Mouse (Mus musculus): ENCODE data around the gene Sfi1. TPM values are rescaled to one million over a fixed set of nuclear protein-coding genes. Genes with fewer than 3 reads are reported as not detected.
"Not testable (repeated sequence)": the region's sequence is repeated elsewhere in the genome, so short reads cannot be mapped to it uniquely, and the experiment has no call there.

Sfi1 gene
- polyA plus RNA-seq, 1 experiment from 2014 or later, result 9.9 TPM

DNA sequence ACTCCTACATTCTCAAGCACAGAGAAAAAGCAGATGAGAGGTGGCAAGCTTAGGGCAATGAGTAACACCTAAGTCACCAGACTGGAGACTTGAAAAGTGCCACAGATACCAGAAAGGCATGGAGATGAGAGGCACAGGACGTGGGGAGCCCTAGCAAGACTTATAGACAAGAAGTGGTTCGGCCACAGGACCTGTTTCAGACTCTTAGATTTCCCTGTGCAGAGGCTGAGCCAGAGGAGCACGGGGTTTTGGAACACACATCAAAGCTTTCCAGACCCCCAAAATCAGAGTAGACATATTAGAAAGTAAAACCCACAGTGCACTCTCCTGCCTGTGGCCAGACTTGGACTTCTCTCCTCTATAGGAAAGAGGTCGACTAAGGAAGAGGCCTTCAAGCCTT lies 12.0 kb downstream of the Sfi1 start:
- not testable (repeated sequence) for H3K4me3 ChIP-seq (ENCODE audit: low read depth, low read length); H3K27ac ChIP-seq (replicated peaks; ENCODE audit: low read depth, low read length); ATAC-seq (ENCODE audit: insufficient number of reproducible peaks, low FRiP score, low TSS enrichment, low read depth); H3K4me2 ChIP-seq (ENCODE audit: low read depth, severe bottlenecking); H3K27me3 ChIP-seq (ENCODE audit: control insufficient read depth, insufficient read depth, low read length); H3K4me1 ChIP-seq (ENCODE audit: control insufficient read depth, insufficient read depth, low read length); H3K9ac ChIP-seq (ENCODE audit: low read length); H3K9me3 ChIP-seq (ENCODE audit: control insufficient read depth, low read length); H3K36me3 ChIP-seq (ENCODE audit: control insufficient read depth, insufficient read depth, low read length)
- peak; percentile 58 for DNase-seq (ENCODE audit: low spot score)
- 68% methylated on average over 4 of the region's 4 CpGs for WGBS

DNA sequence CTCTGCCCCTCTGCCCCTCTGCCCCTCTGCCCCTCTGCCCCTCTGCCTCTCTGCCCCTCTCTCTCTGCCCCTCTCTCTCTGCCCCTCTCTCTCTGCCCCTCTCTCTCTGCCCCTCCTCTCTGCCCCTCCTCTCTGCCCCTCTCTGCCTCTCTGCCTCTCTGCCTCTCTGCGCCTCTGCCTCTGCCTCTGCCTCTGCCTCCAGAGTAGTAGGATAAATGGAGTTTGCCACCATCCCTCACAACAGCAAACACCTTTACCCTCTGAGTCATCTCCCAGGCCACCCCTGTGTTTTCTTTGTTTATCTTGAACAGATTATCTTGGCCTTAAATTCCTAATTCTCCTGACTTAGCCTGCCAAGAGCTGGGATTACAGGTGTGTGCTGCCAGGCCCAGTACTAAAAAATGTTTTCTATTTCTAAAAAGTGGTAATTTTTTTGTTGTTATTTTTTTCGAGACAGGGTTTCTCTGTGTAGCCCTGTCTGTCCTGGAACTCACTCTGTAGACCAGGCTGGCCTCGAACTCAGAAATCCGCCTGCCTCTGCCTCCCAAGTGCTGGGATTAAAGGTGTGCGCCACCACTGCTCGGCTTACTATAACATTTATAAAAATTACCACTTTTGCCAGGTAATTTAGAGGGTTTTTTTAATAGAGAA lies 12.6 kb downstream of the Sfi1 start:
- not testable (repeated sequence) for H3K27me3 ChIP-seq (ENCODE audit: control insufficient read depth, insufficient read depth, low read length); H3K9me3 ChIP-seq (ENCODE audit: control insufficient read depth, low read length); H3K4me1 ChIP-seq (ENCODE audit: control insufficient read depth, insufficient read depth, low read length); ATAC-seq (ENCODE audit: insufficient number of reproducible peaks, low FRiP score, low TSS enrichment, low read depth); H3K4me3 ChIP-seq (ENCODE audit: low read depth, low read length); DNase-seq (ENCODE audit: low spot score); H3K27ac ChIP-seq (replicated peaks; ENCODE audit: low read depth, low read length); H3K9ac ChIP-seq (ENCODE audit: low read length); H3K36me3 ChIP-seq (ENCODE audit: control insufficient read depth, insufficient read depth, low read length); H3K4me2 ChIP-seq (ENCODE audit: low read depth, severe bottlenecking)
- WGBS, result 73% methylated on average over 6 of the region's 6 CpGs

DNA sequence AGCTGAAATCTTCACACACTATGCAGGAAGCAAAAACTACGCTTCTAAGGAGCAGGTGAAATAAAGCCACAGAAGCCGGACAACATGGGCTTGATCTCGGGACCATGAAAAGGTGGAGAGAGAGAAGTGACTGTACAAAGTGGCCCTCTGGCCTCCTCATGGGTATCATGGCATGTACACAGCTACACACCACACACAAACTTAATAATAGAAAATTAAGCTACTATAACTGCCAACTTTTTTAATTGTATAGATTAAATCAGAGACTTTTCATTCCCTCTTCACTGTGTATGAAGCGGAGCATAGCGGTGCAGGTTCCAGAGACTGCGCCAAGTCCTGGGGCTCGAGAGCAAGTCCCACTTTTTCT lies 13.6 kb downstream of the Sfi1 start:
- not testable (repeated sequence) for ATAC-seq (ENCODE audit: insufficient number of reproducible peaks, low FRiP score, low TSS enrichment, low read depth)

DNA sequence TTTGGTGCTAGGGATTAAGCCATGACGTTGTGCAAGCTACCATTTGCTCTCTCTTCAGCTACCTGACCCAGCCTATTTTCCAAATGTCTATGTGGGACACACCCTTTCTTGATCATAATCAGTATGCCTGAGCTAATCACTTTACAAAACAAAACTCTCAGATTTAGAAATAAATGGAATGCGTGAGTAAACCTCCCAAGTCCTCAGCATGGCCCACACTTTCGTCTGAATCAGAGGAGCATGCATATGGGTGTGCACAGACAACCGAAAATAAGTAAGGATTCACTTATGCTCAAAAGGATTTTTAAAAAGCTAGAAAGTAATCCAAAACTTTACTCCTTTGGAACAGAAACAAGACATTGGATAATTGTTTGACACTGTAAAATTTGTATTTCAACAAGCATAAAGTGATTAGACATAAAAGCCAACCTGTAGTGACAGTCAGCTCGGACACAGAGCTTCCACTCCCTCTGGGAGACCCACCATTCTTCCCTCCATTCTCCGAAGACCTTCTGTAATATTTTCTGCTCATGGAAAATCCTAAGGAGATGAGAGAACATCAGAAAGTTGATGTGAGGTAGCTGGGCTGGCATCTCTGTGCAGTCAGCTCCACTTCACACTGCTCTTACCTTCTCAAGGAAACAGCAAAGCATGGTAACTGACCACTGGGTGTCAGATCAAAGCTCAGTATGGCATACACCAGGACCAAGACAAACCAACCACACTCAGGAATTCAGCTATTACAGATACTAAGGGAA lies 14.1 kb downstream of the Sfi1 start:
- not testable (repeated sequence) for H3K27me3 ChIP-seq (ENCODE audit: control insufficient read depth, insufficient read depth, low read length); H3K4me1 ChIP-seq (ENCODE audit: control insufficient read depth, insufficient read depth, low read length); H3K4me2 ChIP-seq (ENCODE audit: low read depth, severe bottlenecking); H3K9ac ChIP-seq (ENCODE audit: low read length); H3K9me3 ChIP-seq (ENCODE audit: control insufficient read depth, low read length); ATAC-seq (ENCODE audit: insufficient number of reproducible peaks, low FRiP score, low TSS enrichment, low read depth); H3K4me3 ChIP-seq (ENCODE audit: low read depth, low read length); H3K27ac ChIP-seq (replicated peaks; ENCODE audit: low read depth, low read length); H3K36me3 ChIP-seq (ENCODE audit: control insufficient read depth, insufficient read depth, low read length)
- 89% methylated on average over 6 of the region's 6 CpGs for WGBS
- peak; percentile 25 for DNase-seq (ENCODE audit: low spot score)

More for the DNA sequence above, 13.6 kb downstream of the Sfi1 start:
- not testable (repeated sequence) for H3K9me3 ChIP-seq (ENCODE audit: control insufficient read depth, low read length); H3K4me1 ChIP-seq (ENCODE audit: control insufficient read depth, insufficient read depth, low read length); H3K27ac ChIP-seq (replicated peaks; ENCODE audit: low read depth, low read length); H3K9ac ChIP-seq (ENCODE audit: low read length); H3K36me3 ChIP-seq (ENCODE audit: control insufficient read depth, insufficient read depth, low read length); H3K4me2 ChIP-seq (ENCODE audit: low read depth, severe bottlenecking); H3K27me3 ChIP-seq (ENCODE audit: control insufficient read depth, insufficient read depth, low read length); DNase-seq (ENCODE audit: low spot score); H3K4me3 ChIP-seq (ENCODE audit: low read depth, low read length)
- WGBS, result 91% methylated on average over 7 of the region's 7 CpGs

DNA sequence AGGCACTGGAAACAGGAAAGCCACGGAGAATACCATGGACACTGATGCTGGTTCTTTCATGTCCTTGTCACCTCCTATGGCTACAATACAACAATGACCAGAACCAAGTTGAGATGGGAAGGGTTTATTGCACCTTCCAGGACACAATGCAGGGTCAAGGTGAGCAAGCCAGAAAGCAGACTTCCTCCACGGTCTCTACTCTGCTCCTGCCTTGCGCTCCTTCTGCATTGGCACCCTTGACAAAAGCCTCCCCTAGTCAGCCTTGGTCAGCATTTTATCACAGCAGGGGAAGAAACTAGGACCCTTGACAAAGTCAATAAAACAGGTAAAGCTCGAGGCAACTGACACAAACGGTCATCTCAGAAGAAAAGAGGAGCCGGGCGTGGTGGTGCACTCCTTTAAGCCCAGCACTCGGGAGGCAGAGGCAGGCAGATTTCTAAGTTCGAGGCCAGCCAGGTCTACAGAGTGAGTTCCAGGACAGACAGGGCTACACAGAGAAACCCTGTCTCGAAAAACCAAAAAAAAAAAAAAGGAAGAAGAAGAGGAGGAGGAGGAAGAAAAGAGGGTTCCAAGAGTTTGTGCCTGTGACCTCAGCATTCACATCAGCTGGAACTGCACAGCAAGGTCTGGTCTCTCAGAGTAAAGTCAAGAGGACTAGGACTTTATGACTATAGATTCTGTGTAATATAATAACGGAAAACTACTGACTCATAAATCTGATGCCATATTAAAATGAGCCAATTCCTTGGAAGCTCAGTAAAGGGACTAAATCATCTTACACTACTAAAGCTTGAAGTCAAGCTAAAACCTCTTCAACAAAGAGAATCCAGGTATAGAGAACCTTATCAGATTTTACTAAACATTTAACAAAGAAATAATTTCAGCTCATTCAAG lies 19.6 kb downstream of the Sfi1 start:
- H3K9ac ChIP-seq (ENCODE audit: low read length); H3K4me1 ChIP-seq (ENCODE audit: control insufficient read depth, insufficient read depth, low read length); H3K4me2 ChIP-seq (ENCODE audit: low read depth, severe bottlenecking); H3K27ac ChIP-seq (replicated peaks; ENCODE audit: low read depth, low read length); H3K4me3 ChIP-seq (ENCODE audit: low read depth, low read length); H3K27me3 ChIP-seq (ENCODE audit: control insufficient read depth, insufficient read depth, low read length); H3K36me3 ChIP-seq (ENCODE audit: control insufficient read depth, insufficient read depth, low read length); H3K9me3 ChIP-seq (ENCODE audit: control insufficient read depth, low read length): not testable (repeated sequence)
- WGBS, result 81% methylated on average over 11 of the region's 11 CpGs
- DNase-seq (ENCODE audit: low spot score) (peak; percentile 52), ATAC-seq (ENCODE audit: insufficient number of reproducible peaks, low FRiP score, low TSS enrichment, low read depth) (peak; percentile 48; the same call in 1 of the 2 replicates)

DNA sequence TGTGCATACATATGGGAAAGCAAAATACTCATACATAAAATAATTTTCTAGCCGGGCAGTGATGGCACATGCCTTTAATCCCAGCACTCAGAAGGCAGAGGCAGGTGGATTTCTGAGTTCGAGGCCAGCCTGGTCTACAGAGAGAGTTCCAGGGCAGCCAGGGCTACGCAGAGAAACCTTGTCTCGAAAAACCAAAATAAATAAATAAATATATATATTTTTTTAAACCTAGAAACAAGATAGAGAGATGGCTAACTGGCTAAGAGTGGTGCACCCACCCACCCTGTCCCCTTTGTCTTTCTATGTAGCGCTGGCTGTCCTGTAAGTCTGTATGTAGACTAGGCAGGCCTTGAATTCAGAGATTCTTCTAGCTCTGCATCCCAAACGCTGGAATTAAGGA lies 20.7 kb downstream of the Sfi1 start:
- H3K27me3 ChIP-seq (ENCODE audit: control insufficient read depth, insufficient read depth, low read length); H3K4me1 ChIP-seq (ENCODE audit: control insufficient read depth, insufficient read depth, low read length); H3K9me3 ChIP-seq (ENCODE audit: control insufficient read depth, low read length); DNase-seq (ENCODE audit: low spot score); H3K9ac ChIP-seq (ENCODE audit: low read length); H3K36me3 ChIP-seq (ENCODE audit: control insufficient read depth, insufficient read depth, low read length); H3K27ac ChIP-seq (replicated peaks; ENCODE audit: low read depth, low read length); H3K4me3 ChIP-seq (ENCODE audit: low read depth, low read length); H3K4me2 ChIP-seq (ENCODE audit: low read depth, severe bottlenecking); ATAC-seq (ENCODE audit: insufficient number of reproducible peaks, low FRiP score, low TSS enrichment, low read depth): not testable (repeated sequence)
- 41% methylated on average over 3 of the region's 6 CpGs for WGBS

DNA sequence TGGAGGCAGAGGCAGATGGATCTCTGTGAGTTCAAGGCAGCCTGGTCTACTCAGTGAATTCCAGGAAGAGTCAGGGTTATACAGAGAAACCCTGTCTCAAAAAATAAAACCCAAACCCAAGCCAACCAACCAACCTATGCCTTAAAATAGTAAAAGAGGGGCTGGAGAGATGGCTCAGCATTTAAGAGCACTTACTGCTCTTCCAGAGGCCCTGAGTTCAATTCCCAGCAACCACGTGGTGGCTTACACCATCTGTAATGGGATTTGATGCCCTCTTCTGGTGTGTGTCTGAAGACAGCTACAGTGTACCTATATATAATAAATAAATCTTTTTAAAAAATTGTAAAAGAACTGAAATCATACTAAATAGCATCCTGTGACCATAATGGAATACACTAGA lies 21.3 kb downstream of the Sfi1 start:
- not testable (repeated sequence) for H3K4me3 ChIP-seq (ENCODE audit: low read depth, low read length); DNase-seq (ENCODE audit: low spot score); H3K9me3 ChIP-seq (ENCODE audit: control insufficient read depth, low read length); H3K27me3 ChIP-seq (ENCODE audit: control insufficient read depth, insufficient read depth, low read length); H3K36me3 ChIP-seq (ENCODE audit: control insufficient read depth, insufficient read depth, low read length); H3K4me2 ChIP-seq (ENCODE audit: low read depth, severe bottlenecking); H3K9ac ChIP-seq (ENCODE audit: low read length); H3K4me1 ChIP-seq (ENCODE audit: control insufficient read depth, insufficient read depth, low read length); ATAC-seq (ENCODE audit: insufficient number of reproducible peaks, low FRiP score, low TSS enrichment, low read depth); H3K27ac ChIP-seq (replicated peaks; ENCODE audit: low read depth, low read length)
- 71% methylated on average over 1 of the region's 1 CpGs for WGBS

DNA sequence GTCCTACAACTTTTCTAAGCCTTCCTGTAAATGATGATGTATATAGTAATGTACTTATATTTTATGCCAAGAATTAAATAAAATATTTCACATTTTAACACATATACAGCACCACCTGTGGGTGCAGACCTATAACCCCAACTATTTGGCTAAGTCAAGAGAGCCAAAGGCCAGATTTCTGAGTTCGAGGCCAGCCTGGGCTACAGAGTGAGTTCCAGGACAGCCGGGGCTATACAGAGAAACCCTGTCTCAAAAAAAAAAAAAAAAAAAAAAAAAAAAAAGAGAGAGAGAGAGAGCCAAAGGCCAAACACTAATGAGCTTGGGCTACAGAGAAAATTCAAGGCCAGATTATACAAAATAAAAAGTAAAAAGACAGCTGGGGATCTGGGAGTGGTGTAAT lies 24.2 kb downstream of the Sfi1 start:
- not testable (repeated sequence) for H3K4me3 ChIP-seq (ENCODE audit: low read depth, low read length); H3K36me3 ChIP-seq (ENCODE audit: control insufficient read depth, insufficient read depth, low read length); DNase-seq (ENCODE audit: low spot score); H3K27ac ChIP-seq (replicated peaks; ENCODE audit: low read depth, low read length); H3K4me2 ChIP-seq (ENCODE audit: low read depth, severe bottlenecking); H3K27me3 ChIP-seq (ENCODE audit: control insufficient read depth, insufficient read depth, low read length); H3K4me1 ChIP-seq (ENCODE audit: control insufficient read depth, insufficient read depth, low read length); H3K9ac ChIP-seq (ENCODE audit: low read length); H3K9me3 ChIP-seq (ENCODE audit: control insufficient read depth, low read length)
- 81% methylated on average over 2 of the region's 2 CpGs for WGBS
- ATAC-seq (ENCODE audit: insufficient number of reproducible peaks, low FRiP score, low TSS enrichment, low read depth), result peak; percentile 47

All from limb, embryonic 11.5 days (tissue).